ENCODE assay signal across 13 mouse cellular contexts in genomic region chr11:11521908-11522441, GRCm38 (mm10). TPM values are rescaled to one million over a fixed set of nuclear protein-coding genes. Genes with fewer than 3 reads are reported as not detected.
DNase-seq lines count a peak whose midpoint lies in the region; ATAC-seq and TF ChIP-seq lines count a peak whose summit lies in the region.
"Had no signal": no experiment of that assay in that cellular context is flagged by ENCODE, and none has a peak within 500 bp of the region (broad histone marks: within the 10 kb centered on the region; RNA-seq: fewer than 3 reads in every experiment).

No protein-coding gene starts in this region.

- H3K27me3 ChIP-seq in liver, embryonic 14.5 days (ENCODE audit: control insufficient read depth, insufficient read depth, low read length): no peaks in the 10 kb centered on the region

- no peak overlapping the region for H3K9ac ChIP-seq in liver, embryonic 14.5 days (replicated peaks)

- H3K9me3 ChIP-seq in liver, embryonic 14.5 days (ENCODE audit: control insufficient read depth, low read length): no peaks in the 10 kb centered on the region
- H3K9me3 ChIP-seq: hindbrain, embryonic 10.5 days had no signal

- H3K4me2 ChIP-seq in liver, embryonic 14.5 days (ENCODE audit: low read depth): peak overlapping the region; percentile 45

- peaks cover 2% of the 10 kb centered on the region for H3K4me1 ChIP-seq in bone marrow, adult 2 months (ENCODE audit: control insufficient read depth, insufficient read depth, low read length)
- H3K4me1 ChIP-seq in liver, embryonic 14.5 days (replicated peaks; ENCODE audit: control insufficient read depth in 2 of 2, insufficient read depth in 2 of 2, low read length in 1 of 2): peaks cover 12 to 24% of the 10 kb centered on the region in 2 experiments
- H3K4me1 ChIP-seq: hindbrain, embryonic 10.5 days had no signal

- TF ChIP-seq POLR2A in bone marrow, adult 2 months (IDR thresholded peaks at IDR 0.05; ENCODE audit: borderline replicate concordance, control insufficient read depth, low read depth, low read length): no peak

- TF ChIP-seq EP300 in liver, embryonic 14.5 days (IDR thresholded peaks at IDR 0.05; ENCODE audit: low read depth): peak; percentile 80

- peak overlapping the region; percentile 75 for H3K27ac ChIP-seq in bone marrow, adult 2 months (ENCODE audit: control insufficient read depth, insufficient read depth, low read depth, low read length, poor library complexity)
- 0 out of 2 replicates have a peak overlapping the region, but pooled peaks have one; percentile 30 for H3K27ac ChIP-seq in liver, embryonic 14.5 days
- H3K27ac ChIP-seq: hindbrain, embryonic 10.5 days; stomach, postnatal 0 days had no signal

- DNase-seq in CD4-positive helper T cell, adult 2 months (ENCODE audit: low read depth, low spot score): peak; percentile 89
- DNase-seq in liver, embryonic 14.5 days (ENCODE audit: low read depth in 3 of 3, low spot score in 3 of 3): peak; percentile 13 to 37 (median 16)
- peak; percentile 82 to 83 for DNase-seq in spleen, postnatal 36 days (ENCODE audit: low spot score in 2 of 2)
- DNase-seq in kidney, postnatal 10 days: no peak
- no peak for DNase-seq in frontal cortex, postnatal 10 days (ENCODE audit: low spot score in 2 of 2)
- no peak for DNase-seq in adrenal gland, adult (ENCODE audit: inconsistent age in 2 of 2, low spot score in 1 of 2)
- DNase-seq in embryo, embryonic 11 days: no peak
- DNase-seq: kidney, postnatal 36 days had no signal

- H3K4me3 ChIP-seq in bone marrow, adult 2 months (replicated peaks; ENCODE audit: control insufficient read depth, low read depth, low read length): no peak overlapping the region
- H3K4me3 ChIP-seq in liver, embryonic 14.5 days (ENCODE audit: insufficient read depth in 1 of 2, low read depth in 2 of 2, low read length in 2 of 2): no peak overlapping the region
- H3K4me3 ChIP-seq: hindbrain, embryonic 10.5 days had no signal

- 5% methylated on average over 5 of the region's 5 CpGs for WGBS in bone marrow, adult 2 months
- 9% methylated on average over 5 of the region's 5 CpGs for whole genome bisulfite sequencing in liver, embryonic 14.5 days (ENCODE audit: insufficient replicate concordance)

- no peaks in the 10 kb centered on the region for H3K36me3 ChIP-seq in liver, embryonic 14.5 days (replicated peaks; ENCODE audit: control insufficient read depth, insufficient read depth, low read depth)
- H3K36me3 ChIP-seq: hindbrain, embryonic 10.5 days had no signal

- TF ChIP-seq CTCF in bone marrow, adult 2 months (IDR thresholded peaks at IDR 0.05; ENCODE audit: control insufficient read depth, insufficient read depth, low read length): no peak
- TF ChIP-seq CTCF in liver, embryonic 14.5 days (IDR thresholded peaks at IDR 0.05; ENCODE audit: low read depth): no peak

- ATAC-seq in liver, embryonic 14.5 days (ENCODE audit: insufficient read depth): peak; percentile 79
- ATAC-seq: midbrain, embryonic 16.5 days; Patski had no signal

RNA-seq across cellular contexts. Expression of gene Zpbp, which starts 59.8 kb away (rescaled TPM):
- polyA plus RNA-seq in bone marrow, adult 2 months (2011; ENCODE audit: insufficient read depth, insufficient read length, low replicate concordance, missing spikeins): not detected in 2 replicates
- polyA plus RNA-seq in liver, embryonic 14.5 days (2012; rRNA removed): 0.04 and 0.06 TPM in 2 replicates
- 0.13 and 0.22 TPM in 2 replicates for polyA plus RNA-seq in liver, embryonic 14.5 days (2014; fragmentation: Nextera tagmentation; extraction: Ambion mirVana)

Comparison
In these comparisons a context has a peak if more than half of its experiments do, and no peak if none do; other contexts are left out.
1. DNase-seq: peak in CD4-positive helper T cell, adult 2 months (single experiment), liver, embryonic 14.5 days (3 of 3) and spleen, postnatal 36 days (2 of 2); none in kidney, postnatal 10 days (single experiment), frontal cortex, postnatal 10 days (0 of 2), adrenal gland, adult (0 of 2) and embryo, embryonic 11 days (single experiment).